Mouse (Mus musculus) olfactory bulb, adult 2 months (tissue): ENCODE results near the gene Rln3. TPM values are rescaled to one million over a fixed set of nuclear protein-coding genes. Genes with fewer than 3 reads are reported as not detected.

ENCODE experiments used
- H3K27ac ChIP-seq: fragments of 200-500 bp; 2 replicates; pipeline ENCODE4 v1.5.1; 2012; ENCODE audit warnings: low read depth, low read length; ENCODE audit not compliant: insufficient read depth
- H3K4me1 ChIP-seq: fragments of 200-500 bp; 2 replicates; pipeline ENCODE4 v1.6.1; 2012; ENCODE audit warnings: low read length; ENCODE audit not compliant: control insufficient read depth, insufficient read depth
- H3K4me3 ChIP-seq: fragments of 200-500 bp; 2 replicates; pipeline ENCODE4 v1.5.1; 2012; ENCODE audit warnings: mild to moderate bottlenecking, low read depth, low read length, moderate library complexity; ENCODE audit not compliant: insufficient read depth
- CTCF ChIP-seq: fragments of 200-500 bp; IDR thresholded peaks from 2 replicates; pipeline ENCODE4 v1.5.1; 2012; ENCODE audit warnings: low read depth, mild to moderate bottlenecking, low read length, moderate library complexity; ENCODE audit not compliant: insufficient read depth
- POLR2A ChIP-seq: fragments of 200-500 bp; IDR thresholded peaks from 2 replicates; pipeline ENCODE4 v1.6.1; 2012; ENCODE audit warnings: mild to moderate bottlenecking, low read depth, low read length, moderate library complexity; ENCODE audit not compliant: insufficient read depth
- WGBS: fragments of 180-500 bp; shearing (Covaris S2); methylation state at CpG from one replicate; pipeline ENCODE4 v1.1.7; 2018; 5-methylcytosine and 5-hydroxymethylcytosine counted together
- polyA plus RNA-seq: library from polyadenylated mRNA; stranded (reverse); fragments of >200 nt; gene quantifications from 2 replicates; pipeline ENCODE4 v1.2.4, GENCODE M21; 2012; ENCODE audit warnings: low replicate concordance; ENCODE audit not compliant: missing spikeins, insufficient read depth, insufficient read length

Gene Rln3
- polyA plus RNA-seq, 1 experiment: not detected

DNA sequence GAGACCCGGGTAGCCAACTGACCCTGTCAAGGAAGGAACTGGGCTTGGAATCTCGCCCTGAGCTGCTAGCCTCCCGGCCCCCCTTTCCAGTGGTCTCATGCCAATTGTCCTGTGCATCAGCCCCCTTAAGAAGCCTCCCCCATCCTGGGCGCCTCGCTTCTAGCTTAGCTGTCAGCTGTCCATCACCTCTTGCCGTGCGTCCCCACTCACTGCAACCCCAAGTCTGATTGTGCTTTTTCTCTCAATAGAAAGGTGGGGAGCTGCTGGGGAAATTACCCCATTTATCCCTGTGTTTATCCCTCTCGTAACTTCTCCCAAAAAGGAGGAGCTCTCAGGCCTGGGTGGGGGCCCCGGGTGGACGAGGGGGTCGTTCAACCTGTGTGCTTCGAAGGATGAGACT, 48.8 kb downstream of the Rln3 start:
- Histone ChIP-seq H3K4me1 (peaks cover 12% of the 10 kb centered on the region), H3K27ac (no peak overlapping the region), H3K4me3 (no peak overlapping the region)
- 27% methylated on average over 12 of the region's 12 CpGs for WGBS
- TF ChIP-seq POLR2A: no peak
- TF ChIP-seq CTCF: no peak

- TF ChIP-seq POLR2A (no peak), CTCF (no peak)
- H3K4me3 ChIP-seq: no peak overlapping the region
- 80% methylated on average over 3 of the region's 3 CpGs for WGBS
- no peak overlapping the region for H3K27ac ChIP-seq
- H3K4me1 ChIP-seq: peaks cover 7% of the 10 kb centered on the region
These were observed 50.8 kb downstream of the Rln3 start for GRCm38 (mm10) chr8:83994030-83994429.

Other genes with a start within 250 kb of the Rln3 start
- gene Adgrl1, start 144.9 kb downstream of the Rln3 start, polyA plus RNA-seq: 113 TPM in 1 of 2 replicates, not detected in the other
- gene Gm10644, start 89.8 kb downstream of the Rln3 start, polyA plus RNA-seq: not detected in 2 replicates
- gene Asf1b, start 89.5 kb downstream of the Rln3 start, polyA plus RNA-seq: not detected in 2 replicates
- gene Prkaca, start 72.0 kb downstream of the Rln3 start, polyA plus RNA-seq: 203 TPM in 1 of 2 replicates, not detected in the other
- gene Samd1, start 47.3 kb downstream of the Rln3 start, polyA plus RNA-seq: not detected in 2 replicates
- gene 1700067K01Rik, start 43.5 kb downstream of the Rln3 start, polyA plus RNA-seq: not detected in 2 replicates
- gene 2210011C24Rik, start 32.8 kb downstream of the Rln3 start, polyA plus RNA-seq: not detected in 2 replicates
- not detected in 2 replicates for gene Palm3, start 23.5 kb downstream of the Rln3 start, polyA plus RNA-seq
- gene Il27ra, start 2.4 kb downstream of the Rln3 start, polyA plus RNA-seq: not detected in 2 replicates
- gene Gm10643, start 20.1 kb upstream of the Rln3 start, polyA plus RNA-seq: not detected in 2 replicates
- gene Rfx1, start 21.8 kb upstream of the Rln3 start, polyA plus RNA-seq: not detected in 2 replicates
- gene Dcaf15, start 59.8 kb upstream of the Rln3 start, polyA plus RNA-seq: not detected in 2 replicates
- not detected in 2 replicates for gene Podnl1, start 81.0 kb upstream of the Rln3 start, polyA plus RNA-seq
- not detected in 2 replicates for gene Cc2d1a, start 102.9 kb upstream of the Rln3 start, polyA plus RNA-seq
- gene 4930432K21Rik, start 103.0 kb upstream of the Rln3 start, polyA plus RNA-seq: not detected in 2 replicates
- gene Nanos3, start 140.2 kb upstream of the Rln3 start, polyA plus RNA-seq: not detected in 2 replicates
- gene Zswim4, start 192.1 kb upstream of the Rln3 start, polyA plus RNA-seq: 65.7 TPM in 1 of 2 replicates, not detected in the other
- gene D8Ertd738e, start 204.7 kb upstream of the Rln3 start, polyA plus RNA-seq: not detected in 2 replicates
- not detected in 2 replicates for gene Mri1, start 212.3 kb upstream of the Rln3 start, polyA plus RNA-seq
- not detected in 2 replicates for gene Ccdc130, start 225.4 kb upstream of the Rln3 start, polyA plus RNA-seq